Mouse (Mus musculus) intestine, postnatal 0 days (tissue): ENCODE results near the gene Nfasc. TPM values are rescaled to one million over a fixed set of nuclear protein-coding genes. Genes with fewer than 3 reads are reported as not detected.

Experiments used
- ATAC-seq: fragments of 200-750 bp; cut with Nextera tagmentation; 2 replicates; pipeline ENCODE4 v1.8.0; 2017; ENCODE audit warnings: mild to moderate bottlenecking, moderate TSS enrichment, moderate library complexity
- H3K27ac ChIP-seq: fragments of 300-500 bp; sonication (generic); 2 replicates; pipeline ENCODE4 v1.5.1; 2014; ENCODE audit warnings: mild to moderate bottlenecking, low read depth, low read length, moderate library complexity
- H3K27me3 ChIP-seq: fragments of 300-500 bp; sonication (generic); replicated peaks from 2 replicates; pipeline ENCODE4 v1.6.1; 2014; ENCODE audit warnings: low read length, mixed read lengths; ENCODE audit not compliant: control insufficient read depth, insufficient read depth
- H3K36me3 ChIP-seq: fragments of 300-500 bp; sonication (generic); 2 replicates; pipeline ENCODE4 v1.6.1; 2014; ENCODE audit warnings: mild to moderate bottlenecking, moderate library complexity; ENCODE audit not compliant: control insufficient read depth, insufficient read depth
- H3K4me1 ChIP-seq: fragments of 300-500 bp; sonication (generic); replicated peaks from 2 replicates; pipeline ENCODE4 v1.6.1; 2014; ENCODE audit warnings: antibody characterized with exemption, low read length, mixed read lengths; ENCODE audit not compliant: control insufficient read depth, insufficient read depth
- H3K4me2 ChIP-seq: fragments of 300-500 bp; sonication (generic); replicated peaks from 2 replicates; pipeline ENCODE4 v1.6.1; 2014; ENCODE audit warnings: low read depth, mild to moderate bottlenecking, moderate library complexity
- H3K4me3 ChIP-seq: fragments of 300-500 bp; sonication (generic); 2 replicates; pipeline ENCODE4 v1.5.1; 2014; ENCODE audit warnings: low read depth, low read length
- H3K9ac ChIP-seq: fragments of 300-500 bp; sonication (generic); 2 replicates; pipeline ENCODE4 v1.6.1; 2014; ENCODE audit warnings: mild to moderate bottlenecking, low read depth, low read length
- H3K9me3 ChIP-seq: fragments of 300-500 bp; sonication (generic); 2 replicates; pipeline ENCODE4 v1.6.1; 2016; ENCODE audit warnings: mixed run types; ENCODE audit not compliant: control insufficient read depth
- CTCF ChIP-seq: sonication (generic); IDR thresholded peaks from 2 replicates; pipeline ENCODE4 v1.5.1; 2016; ENCODE audit warnings: low read depth, mild to moderate bottlenecking, control low read depth, antibody characterized with exemption, moderate library complexity
- WGBS: fragments of 180-500 bp; shearing (Covaris S2); extraction: QIAGEN DNeasy Blood & Tissue Kit; methylation state at CpG from one replicate; pipeline ENCODE4 v1.1.7; 2014; 5-methylcytosine and 5-hydroxymethylcytosine counted together
- polyA plus RNA-seq: library from polyadenylated mRNA; unstranded; fragments of >200 nt; fragmentation: Nextera tagmentation; extraction: Ambion mirVana; gene quantifications from 2 replicates; pipeline ENCODE4 v1.2.1, GENCODE M21; 2015

The Nfasc gene
- polyA plus RNA-seq, 1 experiment from 2014 or later, result 0.83 TPM

DNA sequence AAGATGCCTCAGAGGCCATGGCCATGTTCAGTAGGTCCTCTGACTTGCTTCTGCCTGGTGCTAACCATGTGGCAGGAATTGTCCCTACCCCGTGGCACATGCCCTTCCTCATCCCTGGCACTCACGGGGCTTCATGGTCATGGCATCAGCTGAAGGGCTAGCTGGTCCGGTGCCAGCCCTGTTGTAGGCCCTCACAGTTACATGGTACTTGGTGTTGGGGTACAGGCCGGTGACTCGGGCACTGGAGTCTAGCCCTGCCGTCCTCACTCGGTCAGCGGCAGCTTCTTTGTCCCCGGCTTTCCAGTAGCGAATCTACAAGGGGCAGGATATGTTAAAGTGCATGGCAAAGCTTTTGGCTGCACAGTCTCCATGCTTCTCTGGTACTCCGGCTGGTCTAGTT is 224.8 kb downstream of the Nfasc start:
- 92% methylated on average over 11 of the region's 11 CpGs for WGBS
- ATAC-seq, result no peak
- no peaks in the 10 kb centered on the region for H3K4me1 ChIP-seq
- no peak overlapping the region for H3K4me2 ChIP-seq
- H3K9me3 ChIP-seq, result no peaks in the 10 kb centered on the region
- no peak overlapping the region for H3K27ac ChIP-seq
- H3K27me3 ChIP-seq, result no peaks in the 10 kb centered on the region
- H3K4me3 ChIP-seq, result no peak overlapping the region
- TF ChIP-seq CTCF, result no peak
- H3K9ac ChIP-seq, result no peak overlapping the region
- H3K36me3 ChIP-seq, result no peaks in the 10 kb centered on the region

DNA sequence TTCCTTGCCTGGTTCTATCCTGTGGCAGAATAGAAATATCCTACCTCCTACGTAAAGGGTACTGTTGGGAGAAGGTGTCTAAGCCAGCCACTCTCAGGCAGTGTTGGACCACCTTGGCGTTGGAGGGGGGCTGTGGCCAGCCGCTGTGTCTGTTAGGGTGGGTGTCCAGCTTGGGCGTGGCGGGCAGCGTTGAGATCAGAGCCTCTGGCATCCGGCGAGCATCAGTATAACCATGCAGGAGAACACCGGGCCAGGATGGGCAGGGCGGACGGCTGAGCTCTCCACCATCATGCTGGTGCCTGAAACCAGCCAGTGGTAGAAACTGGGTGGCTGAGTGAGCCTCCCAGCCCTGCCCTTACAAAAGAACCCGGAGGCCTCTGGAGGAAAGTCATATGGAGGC is 226.3 kb downstream of the Nfasc start:
- Histone ChIP-seq H3K27ac (no peak overlapping the region), H3K4me2 (no peak overlapping the region), H3K4me1 (no peaks in the 10 kb centered on the region), H3K27me3 (no peaks in the 10 kb centered on the region), H3K36me3 (no peaks in the 10 kb centered on the region), H3K9ac (no peak overlapping the region), H3K9me3 (no peaks in the 10 kb centered on the region), H3K4me3 (no peak overlapping the region)
- ATAC-seq, result no peak
- WGBS, result 89% methylated on average over 12 of the region's 12 CpGs
- no peak for TF ChIP-seq CTCF

Other genes starting within 250 kb of the Nfasc start
- gene Tmem81, start 235.6 kb downstream of the Nfasc start, polyA plus RNA-seq, result 2.9 and 3.1 TPM in 2 replicates
- 0.14 and 0.29 TPM in 2 replicates for gene Cntn2, start 198.5 kb downstream of the Nfasc start, polyA plus RNA-seq
- 2.3 and 2.4 TPM in 2 replicates for gene Lrrn2, start 138.5 kb upstream of the Nfasc start, polyA plus RNA-seq